Mouse (Mus musculus): ENCODE data around the gene Rbm15b.

Rbm15b gene

DNA sequence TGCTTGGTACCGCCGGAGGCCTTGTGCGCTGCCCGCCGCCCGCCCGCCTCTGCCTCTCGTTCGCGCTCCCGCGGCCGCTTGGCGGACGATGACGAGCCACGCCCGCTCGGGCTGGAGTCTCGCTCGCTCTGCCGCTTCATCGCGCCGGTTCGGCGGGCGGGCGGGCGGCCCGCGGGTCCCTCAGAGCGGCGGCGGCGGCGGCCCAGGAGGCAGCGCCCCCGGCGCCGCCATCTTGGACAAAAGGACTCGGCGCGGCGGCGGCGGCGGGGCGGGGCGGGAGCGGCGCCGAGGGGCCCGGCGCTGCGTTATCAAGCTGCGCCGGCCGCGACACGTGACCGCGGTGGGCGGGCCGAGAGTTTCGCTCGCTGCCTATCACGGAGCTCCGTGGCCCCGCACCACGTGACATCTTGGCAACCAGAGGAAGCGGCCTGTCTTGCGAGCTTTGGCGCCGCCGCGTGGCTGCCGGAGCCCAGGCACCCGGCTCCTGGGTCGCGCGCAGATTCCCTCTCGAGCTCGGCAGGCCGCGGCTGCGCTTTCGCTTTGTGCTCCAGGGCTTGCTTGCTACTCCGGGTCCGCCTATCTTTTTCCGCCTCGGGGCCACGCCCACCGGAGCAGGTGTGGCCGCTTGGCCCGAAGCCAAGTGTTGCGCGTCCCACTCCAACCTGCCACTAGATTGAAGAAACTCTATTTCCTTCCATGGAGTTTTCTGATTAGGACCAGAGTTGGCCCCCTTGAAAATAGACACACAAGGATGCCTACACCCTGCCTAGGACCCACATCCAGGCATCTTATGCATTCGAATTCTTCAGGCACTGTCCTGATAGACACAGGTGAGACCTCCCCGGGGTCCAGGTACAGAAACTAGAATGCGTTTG lies at the start of gene Rbm15b:
TSS of gene Rbm15b (minus strand) at position 601 of the 875 bp plus-strand sequence.
- peak; percentile 95 for DNase-seq (ENCODE audit: low spot score)

DNA sequence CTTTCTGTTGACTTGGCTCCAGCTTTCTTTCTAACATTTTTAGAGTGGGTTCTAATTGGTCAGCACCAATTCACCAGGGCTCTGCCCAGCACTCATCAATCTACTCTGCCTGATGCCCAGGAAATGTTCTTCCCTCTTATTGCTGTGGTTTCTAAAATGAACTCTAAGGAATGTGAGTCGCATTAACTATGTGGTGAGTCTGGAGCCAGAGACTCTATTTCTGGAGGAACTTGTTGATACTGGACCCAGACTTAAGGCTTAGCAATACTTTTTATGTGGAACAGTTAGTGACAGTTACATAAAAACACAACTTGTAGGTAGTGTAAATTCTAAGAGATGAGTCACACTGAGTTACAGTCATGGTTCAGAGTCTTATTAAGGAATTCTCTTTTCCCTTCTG lies 47.8 kb upstream of the Rbm15b start:
- no peak for DNase-seq (ENCODE audit: low spot score)

DNA sequence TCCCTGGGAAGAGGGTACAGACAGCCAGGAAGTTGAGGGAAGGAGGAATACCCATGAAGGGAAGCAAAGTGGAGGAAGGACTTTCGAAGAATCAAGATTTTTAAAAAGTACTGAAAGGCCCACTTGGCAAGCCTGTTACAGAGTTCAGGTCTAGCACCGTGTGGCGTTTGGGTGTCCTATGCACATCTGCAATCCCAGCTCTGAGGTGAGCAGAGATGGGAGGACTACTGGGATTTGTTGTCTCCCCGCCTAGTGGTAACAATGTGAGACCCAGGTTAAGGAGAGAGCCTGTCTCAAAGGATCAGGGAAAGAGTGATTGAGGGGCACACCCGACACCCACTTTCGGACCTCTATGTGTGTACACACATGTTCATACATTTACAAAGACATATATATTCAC lies 27.6 kb upstream of the Rbm15b start:
- no peak for DNase-seq (ENCODE audit: low spot score)

DNA sequence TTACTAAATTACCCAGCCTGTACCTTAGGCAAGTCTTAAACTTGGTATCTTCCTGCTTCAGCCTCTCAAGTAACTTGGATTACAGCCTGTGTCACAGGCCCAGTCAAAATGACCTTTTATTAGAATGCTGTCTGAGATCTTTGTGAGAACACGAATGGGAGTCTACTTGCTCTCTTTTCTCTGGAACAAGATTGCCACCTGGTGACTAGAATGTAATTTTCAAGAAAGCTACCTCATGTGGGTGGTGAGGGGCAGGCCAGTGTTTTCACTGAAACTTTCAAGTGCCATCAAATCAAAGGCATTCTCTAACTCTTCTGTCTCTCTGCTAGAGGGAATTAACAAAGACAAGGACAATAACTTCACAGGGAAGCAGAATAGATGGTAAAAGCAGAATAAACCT lies 26.5 kb upstream of the Rbm15b start:
- DNase-seq (ENCODE audit: low spot score): no peak

DNA sequence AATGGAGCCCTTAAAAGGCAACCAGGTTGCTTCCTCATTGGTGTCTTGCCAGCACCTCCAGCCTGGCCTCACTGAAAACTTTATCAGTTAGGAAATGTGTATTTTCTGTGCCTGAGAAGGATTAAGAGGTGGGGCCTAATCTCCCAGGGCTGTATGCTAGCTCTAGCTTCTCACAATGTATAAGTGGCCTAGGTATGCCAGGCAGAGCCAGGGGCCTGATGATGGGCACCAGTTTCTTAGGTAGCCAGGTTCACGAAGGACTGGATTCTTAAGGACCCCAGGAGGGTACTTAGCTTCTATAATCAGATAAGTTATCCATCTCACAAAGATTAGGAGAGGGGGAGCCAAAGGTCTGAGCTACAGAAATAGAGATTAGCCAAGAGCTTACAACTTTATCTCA lies 24.4 kb upstream of the Rbm15b start:
- DNase-seq (ENCODE audit: low spot score): no peak

DNA sequence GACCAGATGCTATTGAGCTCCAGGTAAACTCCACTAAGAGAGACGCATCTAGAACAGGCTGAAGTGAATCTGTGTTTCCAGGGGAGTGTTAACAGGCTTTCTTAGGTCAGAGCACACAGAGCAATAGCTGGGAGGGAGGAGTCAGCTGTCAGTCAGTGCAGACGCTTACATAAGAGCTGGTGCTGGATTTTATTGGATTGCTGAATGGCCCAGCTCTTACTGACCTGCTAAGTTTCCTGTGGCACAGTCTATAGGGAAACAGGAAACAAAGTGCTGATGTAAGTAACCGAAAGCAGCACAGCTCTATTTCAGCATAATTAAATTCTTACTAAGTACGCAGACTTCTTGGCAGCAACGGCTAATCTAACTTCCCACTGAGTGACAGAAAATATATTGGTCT lies 21.5 kb upstream of the Rbm15b start:
- DNase-seq (ENCODE audit: low spot score): no peak

DNA sequence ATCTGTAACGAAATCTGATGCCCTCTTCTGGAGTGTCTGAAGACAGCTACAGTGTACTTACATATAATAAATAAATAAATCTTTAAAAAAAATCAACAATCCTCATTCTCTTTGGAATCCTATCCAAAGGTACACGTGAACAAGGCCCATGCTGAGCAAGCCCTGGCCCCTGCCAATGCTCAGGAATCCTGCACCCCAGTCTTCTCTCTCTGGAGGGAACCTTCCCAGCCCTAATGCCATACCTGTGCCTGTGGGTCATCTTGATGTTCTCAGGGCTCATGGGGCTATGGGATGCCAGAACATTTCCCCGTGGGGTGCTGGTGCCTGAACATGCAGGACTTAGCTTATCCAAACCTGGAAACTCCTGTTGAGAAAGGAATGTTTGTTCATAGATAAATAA lies 20.9 kb upstream of the Rbm15b start:
- no peak for DNase-seq (ENCODE audit: low spot score)

DNA sequence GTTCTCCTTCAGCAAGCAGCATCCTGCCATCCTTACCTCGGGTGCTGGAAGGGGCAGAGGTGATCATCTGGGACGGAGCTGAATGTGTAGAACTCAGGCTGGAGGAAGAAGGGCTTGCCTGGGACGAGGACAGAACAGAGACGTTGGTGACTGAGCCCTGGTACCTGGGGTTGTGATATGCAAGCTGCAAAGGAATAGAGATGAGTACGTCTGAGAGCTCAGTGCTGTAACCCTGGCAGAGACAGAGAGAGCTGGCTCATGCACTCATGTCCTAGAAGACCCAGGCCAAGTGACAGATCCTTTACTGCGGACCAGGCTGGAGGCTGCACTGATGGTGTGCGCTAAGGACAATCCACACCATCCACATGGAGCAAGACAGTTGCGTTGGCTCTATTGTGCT lies 19.4 kb upstream of the Rbm15b start:
- no peak for DNase-seq (ENCODE audit: low spot score)

DNA sequence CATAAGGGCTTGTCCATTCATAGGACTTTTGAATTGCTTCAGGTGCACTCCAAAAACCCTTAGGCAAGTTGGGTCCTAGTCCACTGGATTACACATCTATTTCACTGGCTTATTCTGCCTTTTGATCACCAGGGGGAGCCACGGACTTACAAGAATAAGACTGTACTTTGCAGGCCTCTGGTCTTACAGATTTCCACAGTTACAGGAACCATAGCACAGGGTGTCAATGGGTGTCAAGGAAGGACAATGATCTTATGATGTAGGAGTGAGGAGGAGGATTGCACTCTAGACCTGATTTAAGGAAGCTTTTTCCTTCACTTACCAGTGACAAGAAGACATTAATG lies 16.5 kb upstream of the Rbm15b start:
- DNase-seq (ENCODE audit: low spot score): no peak

DNA sequence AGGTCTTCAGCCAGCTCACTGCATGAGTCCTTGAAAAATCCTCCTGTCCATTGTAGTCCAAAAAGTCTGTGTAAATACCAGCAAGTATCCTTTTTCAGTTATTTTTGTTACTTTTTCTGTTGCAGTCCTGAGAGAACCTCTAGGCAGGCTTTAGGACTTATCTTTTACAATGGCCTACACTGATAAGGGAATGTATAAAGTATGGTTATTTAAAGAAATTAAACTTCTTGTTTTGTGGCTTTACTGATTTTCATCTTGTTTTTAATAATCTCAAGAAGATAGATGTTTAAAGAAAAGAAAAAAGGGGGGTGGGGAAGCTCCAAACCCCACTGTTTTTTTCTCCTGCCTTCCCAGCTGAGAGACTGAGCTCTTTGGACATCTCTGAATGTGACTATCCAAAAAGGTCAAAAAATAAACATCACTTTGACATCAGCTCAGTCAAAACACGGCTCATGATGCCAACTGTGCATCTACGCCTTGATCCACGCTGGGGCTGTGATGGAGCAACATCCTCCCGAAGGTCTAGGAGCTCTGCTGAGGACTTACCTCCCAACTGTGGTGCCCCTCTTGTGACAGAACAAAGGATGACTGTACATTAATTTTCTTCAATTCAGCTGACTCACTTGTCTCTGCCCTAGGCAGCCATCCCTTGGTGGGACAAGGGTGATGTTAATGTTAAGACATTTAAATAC lies 16.0 kb upstream of the Rbm15b start:
- no peak for DNase-seq (ENCODE audit: low spot score)

DNA sequence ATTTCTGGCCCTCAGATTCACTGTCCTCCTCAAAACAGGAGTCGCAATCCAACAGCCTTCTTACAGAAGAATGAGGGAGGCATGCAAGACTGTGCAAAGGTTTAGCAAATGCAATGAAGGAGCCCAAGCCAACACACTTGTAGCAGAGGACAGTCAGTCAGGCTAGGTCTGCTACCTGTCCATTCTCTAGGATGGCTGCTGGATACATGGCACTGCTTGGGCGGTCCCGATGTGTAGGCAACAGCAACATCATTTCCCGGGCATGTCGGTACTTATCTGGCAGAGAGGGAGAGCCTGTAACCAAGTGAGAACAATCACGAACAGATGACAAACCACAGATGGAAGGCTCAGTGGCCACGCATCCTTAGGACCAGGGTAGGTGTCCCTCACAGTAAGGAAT lies 14.4 kb upstream of the Rbm15b start:
- no peak for DNase-seq (ENCODE audit: low spot score)

DNA sequence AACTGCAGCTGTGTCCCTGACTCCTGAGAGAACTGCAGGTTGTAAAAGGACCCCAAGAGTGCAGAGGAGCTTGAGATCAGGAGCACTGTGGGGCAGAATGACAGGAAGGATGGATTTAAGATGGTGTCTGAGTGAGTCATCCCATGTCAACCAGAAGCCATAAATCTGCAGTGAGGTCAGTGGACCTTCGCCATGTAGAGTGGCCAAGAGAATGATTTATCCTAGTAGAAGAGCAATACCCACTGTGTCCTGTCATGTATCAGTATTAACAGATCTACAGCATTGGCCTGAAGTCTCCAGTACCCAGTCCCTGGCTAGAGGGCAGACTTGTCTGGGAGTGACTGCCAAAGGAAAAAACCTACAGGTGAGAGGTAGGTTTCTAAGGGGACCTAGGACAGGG lies 11.7 kb upstream of the Rbm15b start:
- no peak for DNase-seq (ENCODE audit: low spot score)

DNA sequence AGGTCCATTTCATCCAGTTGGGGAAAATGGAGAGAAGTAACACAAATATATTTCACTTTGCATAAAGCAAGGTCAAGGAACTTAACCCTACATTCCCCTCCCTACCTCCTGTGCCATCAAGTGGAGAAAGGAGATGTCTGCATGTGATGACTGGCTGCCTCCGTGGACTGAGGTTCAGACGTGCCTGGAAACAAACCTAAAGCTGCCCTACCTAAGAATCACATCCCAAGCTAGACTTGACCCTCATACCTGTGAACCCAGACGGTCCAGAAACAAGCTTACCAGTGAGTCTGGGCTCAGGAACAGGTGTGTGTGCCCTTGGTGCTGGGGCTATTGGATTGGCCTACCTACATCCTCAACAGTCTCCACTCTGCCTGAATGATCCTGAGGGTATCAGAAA lies 6.1 kb upstream of the Rbm15b start:
- DNase-seq (ENCODE audit: low spot score): no peak

DNA sequence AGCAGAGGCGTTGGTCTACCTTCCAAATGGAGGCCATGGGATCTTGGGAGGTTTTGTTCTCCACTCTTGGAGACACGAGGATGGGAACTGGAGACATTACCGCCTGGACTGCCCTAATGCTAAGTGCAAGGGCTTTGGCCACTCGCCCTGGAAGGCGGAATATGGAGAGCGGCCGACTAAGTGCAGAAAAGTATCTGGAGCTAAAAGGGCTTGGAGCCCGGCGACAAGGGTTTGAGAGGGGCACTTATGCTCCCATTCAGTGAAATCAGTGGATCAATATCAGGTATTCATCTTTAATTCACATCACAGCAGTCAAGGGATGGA lies 5.3 kb upstream of the Rbm15b start:
- DNase-seq (ENCODE audit: low spot score): no peak

DNA sequence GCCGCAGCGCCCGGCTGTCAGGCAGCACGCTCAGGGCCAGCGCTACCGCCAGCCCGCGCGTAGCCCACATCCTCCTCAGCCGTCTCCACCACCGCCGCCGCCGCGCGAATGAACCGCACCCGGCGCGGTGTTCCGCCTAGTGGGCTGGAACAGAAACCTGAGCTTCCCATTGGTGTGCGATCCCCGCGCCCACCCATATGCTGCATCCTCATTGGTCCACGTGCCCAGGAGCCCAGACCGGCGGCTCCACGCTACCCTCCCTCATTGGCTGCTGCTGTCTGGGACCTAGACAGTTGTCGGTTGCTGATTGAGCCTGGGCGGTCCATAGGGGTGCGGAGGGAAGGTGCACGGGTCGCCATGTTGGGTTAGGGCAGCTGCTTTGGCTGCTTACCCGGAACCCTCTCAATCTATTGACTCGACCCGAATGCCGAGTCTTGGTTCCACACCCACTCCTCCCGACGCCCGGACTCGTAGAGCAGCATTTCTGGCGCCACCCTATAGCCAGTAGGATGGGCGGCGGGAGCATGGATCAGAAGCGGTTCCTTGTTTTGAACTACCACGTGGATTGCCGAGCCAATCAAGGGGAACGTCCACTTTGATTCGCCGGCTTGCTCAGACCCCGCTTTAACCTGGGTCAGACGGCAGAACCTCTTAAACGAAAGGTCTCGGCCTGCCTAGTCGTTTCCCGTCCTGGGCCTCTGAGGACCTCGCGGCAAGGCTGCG lies 4.8 kb upstream of the Rbm15b start, which contains the start of gene Manf:
TSS of gene Manf (minus strand) at position 151 of the 723 bp plus-strand sequence.
- peak; percentile 87 for DNase-seq (ENCODE audit: low spot score)

DNA sequence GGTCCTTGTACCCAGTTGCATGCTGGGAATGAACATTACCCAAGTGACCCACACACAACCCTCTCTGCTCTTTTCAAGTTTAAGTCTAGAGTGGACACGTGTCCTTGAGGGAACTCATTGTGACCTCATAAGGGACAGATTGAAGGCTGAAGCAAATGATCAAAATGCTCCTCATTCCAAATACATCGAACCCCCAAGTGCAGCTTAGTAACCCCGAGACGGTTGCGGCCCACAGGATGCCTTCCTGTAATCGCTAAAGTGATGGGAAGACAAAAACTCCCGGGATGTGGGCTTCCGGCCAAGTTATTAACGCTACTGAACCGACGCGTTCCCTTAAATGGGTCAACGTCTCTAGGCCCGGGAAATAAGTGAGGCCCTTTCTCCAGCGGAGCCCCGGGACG lies 4.1 kb upstream of the Rbm15b start:
- DNase-seq (ENCODE audit: low spot score): no peak

DNA sequence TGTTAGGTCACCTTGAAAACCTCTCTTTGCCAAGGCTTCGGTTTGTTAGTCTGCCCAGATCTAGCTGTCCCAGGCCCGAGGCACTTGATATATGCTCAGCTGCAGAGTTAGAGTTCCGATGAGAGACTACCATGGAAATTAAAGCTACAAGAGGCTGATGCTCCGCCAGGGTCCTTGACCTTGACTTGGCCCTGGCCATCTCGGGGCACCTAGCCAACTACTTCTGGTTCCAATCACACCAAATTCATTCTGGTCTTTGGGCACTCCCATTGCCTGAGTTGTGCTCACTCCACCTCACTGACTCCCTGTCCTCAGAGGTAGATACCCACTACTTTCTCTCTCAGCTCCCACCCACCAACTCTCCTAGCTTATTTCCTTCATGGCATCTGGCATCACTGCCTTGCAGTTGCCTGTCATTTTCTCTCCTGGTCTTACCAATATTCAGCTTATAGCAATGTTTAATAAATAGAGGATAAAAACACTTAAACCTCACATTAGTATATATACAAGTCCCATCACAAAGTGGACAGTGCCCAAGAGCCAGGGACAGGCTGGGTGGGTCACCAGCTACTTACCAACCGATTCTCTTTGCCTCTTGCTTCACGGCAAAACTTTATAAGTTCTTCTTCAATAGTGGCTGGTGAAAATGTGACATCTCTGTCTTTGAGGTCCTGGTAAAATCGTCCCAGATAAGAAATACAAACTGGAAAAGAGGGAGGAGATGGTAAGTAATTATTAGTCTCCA lies 3.4 kb upstream of the Rbm15b start:
- DNase-seq (ENCODE audit: low spot score): no peak

DNA sequence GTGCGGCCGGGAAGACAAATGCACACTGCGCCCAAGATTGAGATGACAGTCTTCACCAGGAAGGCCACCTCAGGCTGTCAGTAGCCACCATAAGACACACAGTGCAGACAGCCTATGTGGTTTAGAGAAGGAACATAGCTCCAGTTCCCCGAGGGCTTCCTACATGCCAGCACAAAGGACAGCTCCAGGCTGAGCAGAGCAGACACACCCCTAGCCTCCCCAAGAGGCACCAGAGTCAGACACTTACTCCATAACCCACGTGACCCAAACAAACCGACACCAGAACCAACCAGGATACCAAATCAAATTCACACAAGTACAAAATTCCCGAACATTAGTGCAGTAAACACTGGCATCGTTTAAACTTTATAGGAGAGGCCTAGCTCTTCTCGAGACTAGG lies 2.1 kb upstream of the Rbm15b start:
- no peak for DNase-seq (ENCODE audit: low spot score)

DNA sequence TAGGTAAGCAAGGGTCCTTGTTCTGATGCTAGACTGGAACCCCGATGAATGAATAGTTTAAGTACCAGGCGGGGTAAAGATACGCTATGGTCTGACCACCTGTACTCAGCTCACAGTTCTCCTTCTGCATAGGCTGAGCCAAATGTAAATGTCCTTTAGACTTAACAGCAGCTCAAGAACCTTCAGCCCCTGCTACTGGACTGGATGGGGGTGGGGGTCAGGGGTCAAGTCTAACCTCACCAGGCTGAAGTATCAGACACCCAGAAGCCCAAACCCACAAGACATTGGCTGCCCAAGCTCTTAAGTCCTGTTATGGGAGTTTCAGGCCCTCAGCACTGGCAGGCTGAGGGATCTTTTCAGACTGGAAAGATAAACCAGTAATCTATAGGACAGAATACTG lies 1.1 kb upstream of the Rbm15b start:
- no peak for DNase-seq (ENCODE audit: low spot score)

DNA sequence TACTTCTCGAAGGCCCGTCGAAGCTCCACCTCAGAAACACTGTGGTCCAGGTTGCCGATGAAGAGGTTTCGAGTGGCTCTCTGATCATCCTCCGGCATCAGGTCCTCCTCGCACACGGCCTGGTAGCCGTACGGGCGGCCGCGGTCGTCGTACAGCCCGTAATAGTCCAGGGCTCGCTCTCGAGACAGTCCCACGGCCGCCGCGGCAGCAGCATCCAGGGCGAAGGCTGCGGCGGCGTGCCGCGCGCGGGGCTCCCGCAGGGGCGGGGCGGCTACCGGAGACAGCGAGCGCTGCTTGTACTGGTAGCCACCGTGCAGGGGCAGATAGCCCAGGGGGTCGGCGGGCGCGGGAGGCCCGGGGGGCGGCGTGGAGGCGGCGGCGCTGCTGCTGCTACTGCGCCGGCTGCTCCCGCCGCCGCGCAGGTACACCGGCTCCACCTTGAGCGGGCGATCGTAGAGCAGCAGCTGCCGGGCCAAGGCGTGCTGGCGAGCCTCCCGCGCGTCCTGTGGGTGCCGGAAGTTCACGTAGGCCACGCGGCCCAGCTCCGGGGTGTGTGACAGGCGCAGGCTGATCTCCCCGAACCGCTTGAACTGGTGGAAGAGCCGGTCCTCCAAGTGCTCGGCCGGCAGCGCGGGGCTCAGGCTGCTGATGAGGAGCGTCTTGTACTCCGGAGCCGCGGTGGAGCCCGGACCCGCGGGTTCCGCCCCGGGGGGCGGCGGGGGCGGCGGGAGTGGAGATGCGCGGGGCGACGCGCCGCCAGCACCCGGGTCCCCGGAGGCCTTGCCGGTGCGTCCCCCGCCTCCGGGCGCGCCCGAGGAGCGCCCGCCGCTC lies 1.1 kb downstream of the Rbm15b start:
- no peak for DNase-seq (ENCODE audit: low spot score)
